Mouse (Mus musculus): ENCODE measurements at regions not wholly inside any gene's neighbourhood (a gene's known extent, or its start where the extent isn't known, plus 50 kb on each side); places are given as distances from the start of the nearest gene placed in this dataset. TPM values are rescaled to one million over a fixed set of nuclear protein-coding genes. Genes with fewer than 3 reads are reported as not detected.

Small RNA genes lying in the stretch of these regions (microRNA-seq; reads per million reads assigned to microRNA genes)
- gene Gm27878: not detected

Data from limb, embryonic 11.5 days (tissue).